Mouse (Mus musculus) heart, embryonic 14.5 days (tissue): Measurements from ENCODE around the gene Oscp1. TPM values are rescaled to one million over a fixed set of nuclear protein-coding genes. Genes with fewer than 3 reads are reported as not detected.

ENCODE experiments used
- ATAC-seq: fragments of 200-750 bp; cut with Nextera tagmentation; 2 replicates; pipeline ENCODE4 v1.8.0; 2017; ENCODE audit warnings: low read depth, moderate TSS enrichment; ENCODE audit not compliant: insufficient number of reproducible peaks, insufficient read depth, low FRiP score
- H3K27ac ChIP-seq, 2 experiments: fragments of 200-500 bp in 1 of 2; fragments of 300-500 bp in 1 of 2; sonication (generic) in 1 of 2; replicated peaks in 1 of 2; 2 replicates each; pipeline ENCODE4 v1.5.1; 2012 to 2014; ENCODE audit warnings: low read depth in 2 of 2, low read length in 2 of 2, control low read depth in 1 of 2, mild to moderate bottlenecking in 1 of 2, mixed read lengths in 1 of 2; ENCODE audit not compliant: control insufficient read depth in 1 of 2, insufficient read depth in 1 of 2
- H3K27me3 ChIP-seq: fragments of 300-500 bp; sonication (generic); 2 replicates; pipeline ENCODE4 v1.6.1; 2014; ENCODE audit warnings: mild to moderate bottlenecking, low read length, control low read depth; ENCODE audit not compliant: control insufficient read depth, insufficient read depth
- H3K36me3 ChIP-seq: fragments of 300-500 bp; sonication (generic); 2 replicates; pipeline ENCODE4 v1.6.1; 2014; ENCODE audit warnings: mild to moderate bottlenecking, control low read depth, low read length, mixed read lengths; ENCODE audit not compliant: control insufficient read depth, insufficient read depth
- H3K4me1 ChIP-seq, 2 experiments: fragments of 200-500 bp in 1 of 2; fragments of 300-500 bp in 1 of 2; sonication (generic) in 1 of 2; 2 replicates each; pipeline ENCODE4 v1.6.1; 2012 to 2014; ENCODE audit warnings: low read length in 2 of 2, control low read depth in 1 of 2, mixed read lengths in 1 of 2; ENCODE audit not compliant: control insufficient read depth in 2 of 2, insufficient read depth in 2 of 2
- H3K4me2 ChIP-seq: fragments of 300-500 bp; sonication (generic); 2 replicates; pipeline ENCODE4 v1.6.1; 2014; ENCODE audit warnings: mild to moderate bottlenecking, low read length
- H3K4me3 ChIP-seq, 2 experiments: fragments of 200-500 bp in 1 of 2; fragments of 300-500 bp in 1 of 2; sonication (generic) in 1 of 2; 2 replicates each; pipeline ENCODE4 v1.5.1; 2012 to 2014; ENCODE audit warnings: low read length in 2 of 2, mild to moderate bottlenecking in 2 of 2, control low read depth in 1 of 2, low read depth in 1 of 2, moderate library complexity in 1 of 2; ENCODE audit not compliant: control insufficient read depth in 1 of 2, insufficient read depth in 1 of 2
- H3K9ac ChIP-seq: fragments of 300-500 bp; sonication (generic); 2 replicates; pipeline ENCODE4 v1.6.1; 2014; ENCODE audit warnings: mild to moderate bottlenecking, low read length
- H3K9me3 ChIP-seq: fragments of 300-500 bp; sonication (generic); 2 replicates; pipeline ENCODE4 v1.6.1; 2016; ENCODE audit warnings: low read length, control low read depth; ENCODE audit not compliant: control insufficient read depth
- WGBS: fragments of 180-500 bp; shearing (Covaris S2); extraction: QIAGEN DNeasy Blood & Tissue Kit; methylation state at CpG from one replicate; pipeline ENCODE4 v1.1.7; 2014; 5-methylcytosine and 5-hydroxymethylcytosine counted together
- polyA plus RNA-seq: library from polyadenylated mRNA; unstranded; fragments of >200 nt; fragmentation: Nextera tagmentation; extraction: Ambion mirVana; gene quantifications from 2 replicates; pipeline ENCODE4 v1.2.1, GENCODE M21; 2014

The Oscp1 gene
- polyA plus RNA-seq, 1 experiment from 2014 or later, result 6.4 TPM

GRCm38 (mm10) chr4:126105131-126105783, 46.9 kb downstream of the Oscp1 start:
- Histone ChIP-seq H3K27ac (no peak overlapping the region), H3K4me2 (peak overlapping the region; percentile 97), H3K36me3 (0 out of 2 replicates have a peak, but pooled peaks cover 3% of the 10 kb centered on the region), H3K4me1 (peaks cover 51 to 53% of the 10 kb centered on the region in 2 experiments), H3K9me3 (no peaks in the 10 kb centered on the region), H3K4me3 (peak overlapping the region in 1 of 2 experiments; percentile 90; a peak in 2 of 4 replicates), H3K9ac (peak overlapping the region; percentile 94; the same call in 1 of the 2 replicates), H3K27me3 (no peaks in the 10 kb centered on the region)
- WGBS, result 55% methylated on average over 7 of the region's 7 CpGs
- ATAC-seq, result no peak

- no peak overlapping the region for H3K4me2 ChIP-seq
- H3K27me3 ChIP-seq, result no peaks in the 10 kb centered on the region
- ATAC-seq, result no peak
- H3K9me3 ChIP-seq, result no peaks in the 10 kb centered on the region
- H3K9ac ChIP-seq, result peak overlapping the region; percentile 35
- WGBS, result 50% methylated on average over 8 of the region's 8 CpGs
- H3K4me1 ChIP-seq, result peaks cover 47 to 61% of the 10 kb centered on the region in 2 experiments
- H3K4me3 ChIP-seq, result no peak overlapping the region
- peak overlapping the region; percentile 81 to 88 for H3K27ac ChIP-seq
- H3K36me3 ChIP-seq, result no peaks in the 10 kb centered on the region
Observed at GRCm38 (mm10) chr4:126108061-126108740, 49.8 kb downstream of the Oscp1 start.

DNA sequence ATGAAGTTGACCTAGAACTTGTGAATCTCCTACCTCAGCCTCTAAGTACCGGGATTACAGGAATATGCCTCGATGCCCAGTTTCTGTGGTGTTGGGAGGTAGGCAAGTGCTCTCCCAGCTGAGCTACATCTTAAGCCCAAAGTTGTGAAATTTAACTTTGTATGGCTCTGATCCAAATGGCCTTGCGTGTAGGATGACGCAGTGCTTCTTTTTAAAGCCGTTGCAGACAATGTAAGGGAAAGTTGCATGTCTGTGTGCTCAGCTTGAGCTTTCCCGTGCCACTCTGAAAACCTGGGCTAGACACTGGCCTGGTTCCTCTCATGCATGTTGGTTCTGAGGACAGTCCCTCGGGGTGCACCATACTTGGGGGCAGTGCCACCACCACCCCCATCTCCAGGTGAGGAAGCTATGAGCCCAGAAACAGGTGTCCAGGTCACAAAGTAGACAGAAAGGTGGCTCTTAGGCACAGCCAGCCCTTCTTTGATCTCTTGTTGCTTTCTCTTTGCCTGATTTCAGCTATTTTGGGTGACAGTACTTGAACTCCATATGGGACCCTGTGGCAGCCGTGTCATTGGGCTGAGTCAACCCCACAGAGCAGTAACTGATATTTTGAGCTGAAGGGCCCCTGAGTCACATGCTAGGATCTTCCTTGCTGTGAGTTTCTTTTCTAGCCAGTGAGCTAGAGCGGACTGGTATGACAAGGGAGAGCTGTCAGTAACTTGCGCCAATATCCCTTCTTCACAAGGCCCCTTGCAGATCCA, 51.4 kb downstream of the Oscp1 start:
- peak overlapping the region; percentile 88 to 94 for H3K27ac ChIP-seq
- 48% methylated on average over 10 of the region's 10 CpGs for WGBS
- H3K4me3 ChIP-seq, result no peak overlapping the region
- H3K9me3 ChIP-seq, result no peaks in the 10 kb centered on the region
- no peaks in the 10 kb centered on the region for H3K36me3 ChIP-seq
- ATAC-seq, result no peak; the same call in 1 of the 2 replicates
- H3K4me1 ChIP-seq, result peaks cover 43 to 60% of the 10 kb centered on the region in 2 experiments
- H3K9ac ChIP-seq, result peak overlapping the region; percentile 44; the same call in 1 of the 2 replicates
- peak overlapping the region; percentile 51 for H3K4me2 ChIP-seq
- H3K27me3 ChIP-seq, result no peaks in the 10 kb centered on the region

GRCm38 (mm10) chr4:126110374-126111152, 52.2 kb downstream of the Oscp1 start:
- peak overlapping the region; percentile 44 for H3K9ac ChIP-seq
- 1% methylated on average over 12 of the region's 12 CpGs for WGBS
- H3K4me1 ChIP-seq, result peaks cover 38 to 52% of the 10 kb centered on the region in 2 experiments
- no peaks in the 10 kb centered on the region for H3K36me3 ChIP-seq
- no peaks in the 10 kb centered on the region for H3K27me3 ChIP-seq
- peak overlapping the region; percentile 51 for H3K4me2 ChIP-seq
- no peaks in the 10 kb centered on the region for H3K9me3 ChIP-seq
- peak; percentile 69 for ATAC-seq
- H3K4me3 ChIP-seq, result no peak overlapping the region
- H3K27ac ChIP-seq, result peak overlapping the region; percentile 88 to 94

- H3K4me1 ChIP-seq, result peaks cover 38 to 56% of the 10 kb centered on the region in 2 experiments
- 16% methylated on average over 7 of the region's 7 CpGs for WGBS
- H3K27ac ChIP-seq, result peak overlapping the region; percentile 88 to 94
- H3K9ac ChIP-seq, result peak overlapping the region; percentile 44
- no peak for ATAC-seq
- H3K4me2 ChIP-seq, result peak overlapping the region; percentile 51
- no peaks in the 10 kb centered on the region for H3K36me3 ChIP-seq
- no peaks in the 10 kb centered on the region for H3K27me3 ChIP-seq
- H3K9me3 ChIP-seq, result no peaks in the 10 kb centered on the region
- no peak overlapping the region for H3K4me3 ChIP-seq
Observed at GRCm38 (mm10) chr4:126111153-126111549, 52.8 kb downstream of the Oscp1 start.

DNA sequence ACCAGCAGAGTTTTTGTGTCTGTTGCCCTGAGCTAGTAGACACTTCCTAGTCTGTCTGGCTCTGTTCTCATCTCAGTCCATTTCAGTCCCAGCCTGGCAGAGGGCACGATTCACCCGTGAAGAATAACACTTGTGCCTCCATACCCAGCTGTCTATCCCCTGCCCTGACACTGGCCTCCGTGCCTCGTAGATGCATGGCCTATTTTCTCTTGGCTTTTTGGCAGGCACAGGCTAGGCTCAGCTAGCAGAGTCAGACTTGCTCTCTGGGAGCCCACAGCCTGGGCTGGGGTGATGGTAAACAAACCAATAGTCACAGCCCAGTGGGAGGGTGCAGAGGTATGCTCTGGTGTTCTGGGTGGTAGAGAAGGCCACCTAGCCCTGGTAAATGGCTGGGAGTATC, 54.9 kb downstream of the Oscp1 start:
- Histone ChIP-seq H3K27me3 (no peaks in the 10 kb centered on the region), H3K4me3 (no peak overlapping the region), H3K9ac (no peak overlapping the region), H3K27ac (no peak overlapping the region), H3K36me3 (peaks cover 5% of the 10 kb centered on the region; the same call in 1 of the 2 replicates), H3K4me2 (no peak overlapping the region), H3K9me3 (no peaks in the 10 kb centered on the region), H3K4me1 (peaks cover 32 to 50% of the 10 kb centered on the region in 2 experiments)
- 75% methylated on average over 4 of the region's 4 CpGs for WGBS
- no peak for ATAC-seq

DNA sequence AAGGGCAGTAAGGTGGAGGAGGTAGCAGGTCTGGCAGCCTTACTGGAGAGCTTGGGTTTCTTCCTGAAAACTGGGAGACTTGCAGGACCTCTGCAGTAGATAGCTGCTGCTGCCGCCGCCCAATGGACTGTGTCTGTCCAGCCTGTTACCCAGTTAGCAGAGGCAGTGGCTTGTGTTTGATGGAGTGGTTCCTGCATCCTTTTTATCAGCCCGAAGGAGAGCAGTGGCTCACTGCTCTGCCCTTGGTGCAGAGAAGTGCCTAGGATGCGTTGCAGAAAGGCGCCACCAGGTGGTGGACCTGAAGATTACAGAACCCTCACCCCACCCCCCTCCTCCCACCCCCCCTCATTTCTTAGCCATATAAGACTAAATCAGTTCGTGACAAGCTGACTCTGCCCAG, 55.6 kb downstream of the Oscp1 start:
- Histone ChIP-seq H3K9me3 (no peaks in the 10 kb centered on the region), H3K27ac (no peak overlapping the region), H3K4me3 (no peak overlapping the region), H3K9ac (no peak overlapping the region), H3K4me1 (peaks cover 25 to 43% of the 10 kb centered on the region in 2 experiments), H3K27me3 (no peaks in the 10 kb centered on the region), H3K36me3 (peaks cover 12% of the 10 kb centered on the region; the same call in 1 of the 2 replicates), H3K4me2 (no peak overlapping the region)
- WGBS, result 23% methylated on average over 6 of the region's 6 CpGs
- ATAC-seq, result no peak
